Mouse (Mus musculus): ENCODE measurements around the gene Shisa9. TPM values are rescaled to one million over a fixed set of nuclear protein-coding genes. Genes with fewer than 3 reads are reported as not detected.

Gene Shisa9
- polyA plus RNA-seq, 1 experiment from 2014 or later: 2.5 TPM

GRCm38 (mm10) chr16:12204423-12204822 is 220.5 kb downstream of the Shisa9 start:
- Histone ChIP-seq H3K4me1 (no peaks in the 10 kb centered on the region), H3K36me3 (no peaks in the 10 kb centered on the region), H3K4me2 (no peak overlapping the region), H3K27ac (no peak overlapping the region), H3K9ac (no peak overlapping the region), H3K9me3 (no peaks in the 10 kb centered on the region), H3K27me3 (no peaks in the 10 kb centered on the region), H3K4me3 (no peak overlapping the region)
- ATAC-seq (ENCODE audit: borderline replicate concordance, extremely low read depth, low FRiP score, low TSS enrichment): no peak
- 78% methylated on average over 2 of the region's 2 CpGs for WGBS

DNA sequence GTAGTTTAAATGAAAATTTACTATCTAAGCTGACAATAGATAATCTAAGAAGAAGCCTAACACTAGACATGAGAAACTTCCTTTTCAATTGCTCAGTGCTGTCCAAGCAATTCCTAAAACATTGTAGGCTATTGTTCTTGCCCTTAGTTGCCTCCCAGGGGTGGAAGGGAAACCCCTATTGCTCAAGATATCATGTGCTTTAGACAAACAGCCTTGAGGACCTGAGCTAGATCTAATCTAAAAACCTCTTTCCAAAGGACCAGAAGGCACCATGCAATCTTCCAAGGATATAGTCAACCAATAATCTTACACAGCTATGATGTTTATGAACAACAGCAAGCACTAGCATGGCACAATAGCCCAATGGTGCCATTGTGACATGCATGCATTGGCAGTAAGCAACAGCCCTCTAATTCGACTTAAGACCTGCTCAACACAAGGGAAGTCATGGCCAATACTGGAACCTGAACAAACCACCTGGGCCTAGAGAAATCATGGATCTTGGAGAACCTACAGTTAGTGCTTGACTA is 222.6 kb downstream of the Shisa9 start:
- Histone ChIP-seq H3K4me1 (no peaks in the 10 kb centered on the region), H3K4me2 (no peak overlapping the region), H3K4me3 (no peak overlapping the region), H3K27ac (no peak overlapping the region), H3K36me3 (no peaks in the 10 kb centered on the region), H3K27me3 (no peaks in the 10 kb centered on the region), H3K9ac (no peak overlapping the region), H3K9me3 (no peaks in the 10 kb centered on the region)
- ATAC-seq (ENCODE audit: borderline replicate concordance, extremely low read depth, low FRiP score, low TSS enrichment): no peak
- 80% methylated on average over 1 of the region's 1 CpGs for WGBS

GRCm38 (mm10) chr16:12206951-12207350 is 223.0 kb downstream of the Shisa9 start:
- 67% methylated on average over 2 of the region's 2 CpGs for WGBS
- Histone ChIP-seq H3K27me3 (no peaks in the 10 kb centered on the region), H3K9ac (no peak overlapping the region), H3K27ac (no peak overlapping the region), H3K9me3 (no peaks in the 10 kb centered on the region), H3K36me3 (no peaks in the 10 kb centered on the region), H3K4me1 (no peaks in the 10 kb centered on the region), H3K4me3 (no peak overlapping the region), H3K4me2 (no peak overlapping the region)
- ATAC-seq (ENCODE audit: borderline replicate concordance, extremely low read depth, low FRiP score, low TSS enrichment): no peak

GRCm38 (mm10) chr16:12209355-12209754 is 225.4 kb downstream of the Shisa9 start:
- Histone ChIP-seq H3K36me3 (no peaks in the 10 kb centered on the region), H3K4me3 (no peak overlapping the region), H3K4me1 (no peaks in the 10 kb centered on the region), H3K27ac (no peak overlapping the region), H3K9ac (no peak overlapping the region), H3K4me2 (no peak overlapping the region), H3K9me3 (no peaks in the 10 kb centered on the region), H3K27me3 (no peaks in the 10 kb centered on the region)
- WGBS: 88% methylated on average over 1 of the region's 1 CpGs
- ATAC-seq (ENCODE audit: borderline replicate concordance, extremely low read depth, low FRiP score, low TSS enrichment): no peak

DNA sequence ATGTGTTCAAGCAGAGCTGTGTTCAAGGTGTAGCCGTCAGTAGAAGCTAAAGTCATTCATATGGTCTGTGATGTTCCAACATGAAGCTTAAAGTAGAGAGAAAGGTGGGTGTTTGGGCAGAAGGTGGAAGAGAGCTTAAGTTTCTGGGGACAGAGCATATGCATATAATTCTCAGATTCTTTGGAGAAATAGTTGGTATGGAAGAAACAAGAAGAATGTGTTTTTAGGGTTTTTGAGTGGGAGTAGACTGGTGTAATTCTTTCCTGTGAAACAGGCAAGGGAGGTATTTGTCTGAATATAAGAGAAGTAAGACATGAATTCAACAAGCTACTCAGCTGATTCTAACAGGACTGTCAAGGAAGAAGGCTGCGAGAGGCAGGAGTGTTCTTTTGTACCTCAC is 225.9 kb downstream of the Shisa9 start:
- no peaks in the 10 kb centered on the region for H3K36me3 ChIP-seq
- no peak overlapping the region for H3K9ac ChIP-seq
- no peaks in the 10 kb centered on the region for H3K4me1 ChIP-seq
- no peak overlapping the region for H3K4me3 ChIP-seq
- no peak overlapping the region for H3K4me2 ChIP-seq
- H3K9me3 ChIP-seq: no peaks in the 10 kb centered on the region
- no peak for ATAC-seq (ENCODE audit: borderline replicate concordance, extremely low read depth, low FRiP score, low TSS enrichment)
- no peaks in the 10 kb centered on the region for H3K27me3 ChIP-seq
- H3K27ac ChIP-seq: no peak overlapping the region
- 78% methylated on average over 2 of the region's 2 CpGs for WGBS

GRCm38 (mm10) chr16:12214018-12214417 is 230.1 kb downstream of the Shisa9 start:
- no peak overlapping the region for H3K9ac ChIP-seq
- H3K27ac ChIP-seq: no peak overlapping the region
- WGBS: 62% methylated on average over 2 of the region's 2 CpGs
- no peaks in the 10 kb centered on the region for H3K9me3 ChIP-seq
- H3K4me2 ChIP-seq: no peak overlapping the region
- H3K36me3 ChIP-seq: no peaks in the 10 kb centered on the region
- no peak for ATAC-seq (ENCODE audit: borderline replicate concordance, extremely low read depth, low FRiP score, low TSS enrichment)
- H3K4me3 ChIP-seq: no peak overlapping the region
- H3K4me1 ChIP-seq: no peaks in the 10 kb centered on the region
- no peaks in the 10 kb centered on the region for H3K27me3 ChIP-seq

DNA sequence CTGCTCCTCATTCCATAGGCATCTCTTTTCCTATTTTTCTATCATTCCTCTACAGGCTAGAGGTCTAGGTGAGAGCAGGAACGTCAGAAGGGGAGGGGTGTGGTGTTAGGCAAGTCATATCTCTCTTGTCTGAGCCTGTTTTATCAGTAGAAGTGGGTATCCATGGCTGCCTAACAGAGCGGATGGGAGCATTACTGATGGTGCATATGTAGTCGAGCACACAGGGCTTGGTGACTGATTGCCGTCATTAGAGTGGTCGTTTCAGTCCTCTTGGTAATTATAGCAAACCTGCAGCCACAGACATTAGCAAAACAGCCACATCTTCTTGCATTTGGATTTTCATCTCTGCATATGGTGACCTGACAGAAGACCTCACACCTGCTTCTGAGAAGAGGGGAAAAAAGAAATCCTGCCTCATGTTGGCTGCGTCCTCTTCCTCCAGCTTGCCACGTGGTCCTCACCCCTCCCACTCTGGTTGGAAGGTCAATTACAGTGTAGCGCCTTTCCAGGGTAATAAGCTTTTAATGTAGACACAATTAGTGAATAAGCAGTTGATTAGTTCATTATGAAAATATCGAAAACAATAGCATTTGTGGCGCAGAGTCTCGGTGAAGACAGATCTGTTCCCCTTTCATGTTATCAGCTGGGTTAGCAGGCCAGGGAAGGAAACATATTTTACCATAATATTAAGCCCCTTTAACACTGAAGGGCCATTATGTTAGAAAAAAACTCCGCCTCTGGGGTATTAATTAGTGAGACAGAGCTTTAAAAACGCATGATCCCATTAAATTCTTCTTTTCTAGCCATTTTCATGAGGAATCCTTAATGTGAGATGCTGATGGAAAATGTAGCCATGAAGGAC is 233.6 kb downstream of the Shisa9 start:
- no peaks in the 10 kb centered on the region for H3K27me3 ChIP-seq

DNA sequence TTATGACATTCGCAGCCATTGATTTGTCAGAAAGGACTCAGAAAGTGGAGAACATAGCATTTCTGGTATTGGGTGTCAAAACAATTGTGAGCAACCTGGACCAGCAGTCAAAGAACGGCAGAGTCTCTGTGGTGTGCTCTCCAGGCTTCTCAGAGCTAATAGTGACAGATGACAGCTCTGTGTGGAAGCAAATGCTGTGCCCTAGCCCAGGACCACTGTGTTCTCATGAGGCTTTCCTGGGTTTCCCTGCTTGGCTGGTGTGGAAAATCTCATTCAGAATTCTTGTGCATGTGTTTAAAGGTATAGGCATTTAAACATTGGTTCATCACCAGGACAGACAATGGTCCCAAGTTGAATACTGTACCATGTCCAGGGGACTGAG is 234.2 kb downstream of the Shisa9 start:
- ATAC-seq (ENCODE audit: borderline replicate concordance, extremely low read depth, low FRiP score, low TSS enrichment): no peak
- Histone ChIP-seq H3K9ac (no peak overlapping the region), H3K27me3 (no peaks in the 10 kb centered on the region), H3K4me3 (no peak overlapping the region), H3K4me1 (no peaks in the 10 kb centered on the region), H3K36me3 (no peaks in the 10 kb centered on the region), H3K27ac (no peak overlapping the region), H3K4me2 (no peak overlapping the region), H3K9me3 (no peaks in the 10 kb centered on the region)
- WGBS: 64% methylated on average over 2 of the region's 2 CpGs

More for the DNA sequence above, 233.6 kb downstream of the Shisa9 start:
- H3K9me3 ChIP-seq: no peaks in the 10 kb centered on the region
- H3K4me1 ChIP-seq: no peaks in the 10 kb centered on the region
- no peak overlapping the region for H3K4me2 ChIP-seq
- no peak overlapping the region for H3K4me3 ChIP-seq
- 72% methylated on average over 13 of the region's 13 CpGs for WGBS
- no peak overlapping the region for H3K27ac ChIP-seq
- no peak overlapping the region for H3K9ac ChIP-seq
- ATAC-seq (ENCODE audit: borderline replicate concordance, extremely low read depth, low FRiP score, low TSS enrichment): no peak
- no peaks in the 10 kb centered on the region for H3K36me3 ChIP-seq

- Histone ChIP-seq H3K9me3 (no peaks in the 10 kb centered on the region), H3K4me3 (no peak overlapping the region), H3K27ac (peak overlapping the region; percentile 49), H3K27me3 (no peaks in the 10 kb centered on the region), H3K9ac (no peak overlapping the region), H3K4me1 (no peaks in the 10 kb centered on the region), H3K4me2 (no peak overlapping the region), H3K36me3 (no peaks in the 10 kb centered on the region)
- ATAC-seq (ENCODE audit: borderline replicate concordance, extremely low read depth, low FRiP score, low TSS enrichment): peak; percentile 64; the same call in 1 of the 2 replicates
- WGBS: 45% methylated on average over 3 of the region's 3 CpGs
Measured at GRCm38 (mm10) chr16:12219821-12220220, 235.9 kb downstream of the Shisa9 start.

DNA sequence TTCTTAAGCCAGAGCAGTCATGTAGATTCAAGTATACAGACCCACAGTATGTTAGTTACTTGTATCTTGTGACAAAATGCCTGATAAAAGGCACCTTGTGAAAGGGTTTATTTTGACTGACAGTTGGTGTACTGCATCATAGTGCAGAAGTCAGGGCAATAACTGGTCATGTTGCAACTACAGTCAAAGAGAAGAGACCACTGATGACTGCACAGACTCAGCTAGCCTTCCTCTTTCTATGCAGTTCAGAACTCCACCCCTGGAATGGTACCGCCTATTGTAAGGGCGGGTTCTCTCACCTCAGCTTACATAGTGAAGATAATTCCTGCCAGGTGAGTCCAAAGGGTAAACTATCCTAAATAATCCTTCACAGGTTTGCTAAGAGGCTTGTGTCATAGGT is 239.6 kb downstream of the Shisa9 start:
- no peak overlapping the region for H3K4me2 ChIP-seq
- no peak overlapping the region for H3K4me3 ChIP-seq
- no peak overlapping the region for H3K27ac ChIP-seq
- H3K27me3 ChIP-seq: no peaks in the 10 kb centered on the region
- no peaks in the 10 kb centered on the region for H3K36me3 ChIP-seq
- no peak for ATAC-seq (ENCODE audit: borderline replicate concordance, extremely low read depth, low FRiP score, low TSS enrichment)
- no peaks in the 10 kb centered on the region for H3K9me3 ChIP-seq
- WGBS: 94% methylated on average over 2 of the region's 2 CpGs
- no peak overlapping the region for H3K9ac ChIP-seq
- no peaks in the 10 kb centered on the region for H3K4me1 ChIP-seq

- H3K9me3 ChIP-seq: no peaks in the 10 kb centered on the region
Measured at GRCm38 (mm10) chr16:12226937-12227336, 243.0 kb downstream of the Shisa9 start.

DNA sequence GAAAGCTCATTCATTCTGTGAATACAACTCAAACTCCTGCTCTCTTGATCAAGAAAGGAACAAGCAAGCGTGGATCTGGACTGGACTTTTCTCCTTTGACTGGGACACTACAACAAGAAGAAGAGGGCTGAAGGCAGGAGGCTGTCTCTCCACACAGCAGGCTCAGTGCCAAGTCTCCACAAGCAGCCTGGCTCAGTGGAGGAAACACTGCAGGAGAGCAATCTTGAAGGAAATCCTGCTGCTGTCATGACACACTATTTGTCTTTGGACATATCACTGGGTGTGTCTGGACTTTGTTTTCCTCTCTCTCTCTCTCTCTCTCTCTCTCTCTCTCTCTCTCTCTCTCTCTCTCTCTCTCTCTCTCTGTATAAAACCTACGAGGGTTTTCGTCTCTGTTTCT is 249.4 kb downstream of the Shisa9 start:
- no peaks in the 10 kb centered on the region for H3K27me3 ChIP-seq
- H3K4me3 ChIP-seq: no peak overlapping the region
- no peak overlapping the region for H3K9ac ChIP-seq
- no peaks in the 10 kb centered on the region for H3K9me3 ChIP-seq
- peaks cover 11% of the 10 kb centered on the region; the same call in 1 of the 2 replicates for H3K4me1 ChIP-seq
- H3K36me3 ChIP-seq: no peaks in the 10 kb centered on the region
- 33% methylated on average over 3 of the region's 3 CpGs for WGBS
- ATAC-seq (ENCODE audit: borderline replicate concordance, extremely low read depth, low FRiP score, low TSS enrichment): peak; percentile 72
- H3K27ac ChIP-seq: no peak overlapping the region
- no peak overlapping the region for H3K4me2 ChIP-seq

More at GRCm38 (mm10) chr16:12226937-12227336, 243.0 kb downstream of the Shisa9 start:
- no peaks in the 10 kb centered on the region for H3K4me1 ChIP-seq
- no peaks in the 10 kb centered on the region for H3K27me3 ChIP-seq
- no peak for ATAC-seq (ENCODE audit: borderline replicate concordance, extremely low read depth, low FRiP score, low TSS enrichment)
- no peak overlapping the region for H3K9ac ChIP-seq
- no peaks in the 10 kb centered on the region for H3K36me3 ChIP-seq
- no peak overlapping the region for H3K4me3 ChIP-seq
- 67% methylated on average over 3 of the region's 3 CpGs for WGBS
- no peak overlapping the region for H3K4me2 ChIP-seq
- H3K27ac ChIP-seq: no peak overlapping the region
